Mouse (Mus musculus) hindbrain, embryonic 12.5 days (tissue): ENCODE measurements around the gene Ttyh2. TPM values are rescaled to one million over a fixed set of nuclear protein-coding genes. Genes with fewer than 3 reads are reported as not detected.
A peak's percentile ranks its signal among the peaks of the same experiment; 100 is the strongest.

Experiments used
- ATAC-seq: fragments of 200-750 bp; cut with Nextera tagmentation; 2 replicates; pipeline ENCODE4 v1.8.0; 2017; ENCODE audit warnings: moderate TSS enrichment; ENCODE audit not compliant: low FRiP score
- H3K27ac ChIP-seq: fragments of 300-500 bp; sonication (generic); 2 replicates; pipeline ENCODE4 v1.5.1; 2016; ENCODE audit warnings: mild to moderate bottlenecking
- H3K27me3 ChIP-seq: fragments of 300-500 bp; sonication (generic); 2 replicates; pipeline ENCODE4 v1.6.1; 2016; ENCODE audit warnings: mild to moderate bottlenecking
- H3K36me3 ChIP-seq: fragments of 300-500 bp; sonication (generic); 2 replicates; pipeline ENCODE4 v1.6.1; 2016; ENCODE audit warnings: mild to moderate bottlenecking
- H3K4me1 ChIP-seq: fragments of 300-500 bp; sonication (generic); 2 replicates; pipeline ENCODE4 v1.6.1; 2016
- H3K4me2 ChIP-seq: fragments of 300-500 bp; sonication (generic); replicated peaks from 2 replicates; pipeline ENCODE4 v1.6.1; 2016; ENCODE audit warnings: mild to moderate bottlenecking
- H3K4me3 ChIP-seq: fragments of 300-500 bp; sonication (generic); 2 replicates; pipeline ENCODE4 v1.5.1; 2016; ENCODE audit warnings: mild to moderate bottlenecking
- H3K9ac ChIP-seq: fragments of 300-500 bp; sonication (generic); 2 replicates; pipeline ENCODE4 v1.6.1; 2016; ENCODE audit warnings: mild to moderate bottlenecking, moderate library complexity
- H3K9me3 ChIP-seq: fragments of 300-500 bp; sonication (generic); replicated peaks from 2 replicates; pipeline ENCODE4 v1.6.1; 2016; ENCODE audit warnings: mild to moderate bottlenecking
- WGBS: fragments of 180-500 bp; shearing (Covaris S2); methylation state at CpG from one replicate; pipeline ENCODE4 v1.1.7; 2016; 5-methylcytosine and 5-hydroxymethylcytosine counted together
- polyA plus RNA-seq: library from polyadenylated mRNA; unstranded; fragments of >200 nt; fragmentation: Nextera tagmentation; extraction: Ambion mirVana; gene quantifications from 2 replicates; pipeline ENCODE4 v1.2.1, GENCODE M21; 2016

Gene Ttyh2
- polyA plus RNA-seq, 1 experiment from 2014 or later: 18.0 TPM

GRCm38 (mm10) chr11:114745134-114745533, 69.9 kb downstream of the Ttyh2 start:
- Histone ChIP-seq H3K4me1 (peaks cover 18% of the 10 kb centered on the region), H3K4me2 (peak overlapping the region; percentile 39), H3K9ac (0 out of 2 replicates have a peak overlapping the region, but pooled peaks have one; percentile 24), H3K36me3 (no peaks in the 10 kb centered on the region), H3K27ac (no peak overlapping the region), H3K4me3 (no peak overlapping the region), H3K9me3 (no peaks in the 10 kb centered on the region), H3K27me3 (peaks cover 22% of the 10 kb centered on the region)
- WGBS: 2% methylated on average over 12 of the region's 12 CpGs
- peak; percentile 8; the same call in 1 of the 2 replicates for ATAC-seq

DNA sequence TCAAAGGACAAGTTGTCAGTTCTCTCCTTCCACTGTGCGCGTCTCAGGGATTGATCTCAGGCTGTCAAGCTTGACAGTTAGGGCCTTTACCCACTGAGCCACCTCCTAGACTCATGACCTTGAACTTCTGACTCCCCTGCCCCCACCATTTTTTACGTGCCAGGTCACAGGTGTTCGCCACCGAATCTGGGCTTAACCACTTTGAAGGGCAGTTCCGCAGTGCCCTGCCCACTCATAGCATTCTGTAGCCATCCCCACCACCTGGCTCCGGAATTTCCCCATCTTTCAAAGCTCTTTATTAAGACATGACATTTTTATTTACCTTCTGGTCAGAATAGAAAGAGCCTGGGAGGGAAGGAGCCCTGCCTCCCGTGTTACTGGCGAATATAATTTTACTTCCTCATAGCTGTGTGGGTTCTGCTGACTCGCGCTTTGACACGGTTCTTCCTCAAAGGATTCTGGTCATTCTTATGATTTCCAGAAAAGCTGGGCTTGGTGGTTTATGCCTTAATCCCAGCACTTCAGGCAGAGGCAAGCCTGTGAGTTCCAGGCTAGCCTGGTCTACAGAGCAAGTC, 72.4 kb downstream of the Ttyh2 start:
- ATAC-seq: no peak

DNA sequence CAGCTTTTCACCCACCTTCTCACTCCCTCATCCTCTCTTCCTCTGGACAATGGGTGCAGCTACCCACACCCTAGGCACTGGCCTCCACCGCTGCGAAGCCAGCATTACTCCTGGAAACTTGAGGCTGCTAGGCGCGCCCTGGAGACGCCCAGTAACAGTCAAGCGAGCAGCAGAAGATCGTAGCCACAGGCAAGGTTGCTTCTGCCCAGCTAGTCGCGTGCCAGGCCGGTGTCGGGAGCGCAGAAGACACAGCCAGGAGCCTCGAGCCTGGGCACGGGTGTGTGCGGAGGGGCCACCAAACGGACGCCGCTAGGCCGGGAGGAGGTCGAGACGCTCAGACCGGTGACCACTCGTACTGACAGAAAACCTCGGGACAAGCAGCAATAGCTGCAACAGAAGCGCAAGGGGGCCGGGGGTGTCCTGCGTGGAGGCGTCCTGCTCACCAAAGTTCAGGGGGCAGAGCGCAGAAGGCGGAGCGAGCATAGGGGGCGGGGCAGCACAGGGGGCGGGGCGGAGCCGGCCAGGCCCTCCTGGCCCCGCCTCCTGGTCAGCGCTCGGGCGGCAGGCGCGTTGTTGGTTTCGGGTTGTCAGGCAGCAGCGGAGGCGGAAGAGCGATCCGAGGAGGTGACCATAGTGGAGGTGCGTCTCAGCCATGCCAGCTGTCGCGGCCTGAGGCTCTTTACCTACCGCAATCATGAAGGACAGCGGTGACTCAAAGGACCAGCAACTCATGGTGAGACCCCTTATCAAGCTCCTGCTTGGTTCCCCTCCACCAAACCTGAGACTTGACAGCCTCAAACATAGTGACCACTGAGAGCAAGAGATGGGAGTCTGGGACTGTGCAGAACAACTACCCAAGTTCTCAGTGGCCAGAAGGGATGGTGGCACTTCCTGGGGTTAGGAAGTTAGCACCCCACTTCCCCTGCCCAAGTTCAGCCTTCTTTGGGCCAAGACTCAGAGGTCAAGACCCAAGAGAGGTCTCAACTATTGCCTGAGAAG, 89.9 kb downstream of the Ttyh2 start, which contains the start of gene Kif19a:
Gene Kif19a (plus strand): TSS at position 569 of the 999 bp plus-strand sequence.
- peaks cover 14% of the 10 kb centered on the region for H3K4me1 ChIP-seq
- peak within 1 kb of the TSS; percentile 44 for H3K4me3 ChIP-seq
- H3K27me3 ChIP-seq: peaks cover 32% of the 10 kb centered on the region
- H3K4me2 ChIP-seq: peak within 1 kb of the TSS; percentile 75
- H3K9me3 ChIP-seq: no peaks in the 10 kb centered on the region
- 0 out of 2 replicates have a peak, but pooled peaks have one; percentile 40 for ATAC-seq
- no peaks in the 10 kb centered on the region for H3K36me3 ChIP-seq
- 3% methylated on average over 48 of the region's 51 CpGs for WGBS
- H3K27ac ChIP-seq: no peak within 1 kb of the TSS
- peak within 1 kb of the TSS; percentile 9 for H3K9ac ChIP-seq

More for the DNA sequence above, 72.4 kb downstream of the Ttyh2 start:
- Histone ChIP-seq H3K9me3 (no peaks in the 10 kb centered on the region), H3K4me2 (no peak overlapping the region), H3K4me1 (no peaks in the 10 kb centered on the region), H3K27ac (no peak overlapping the region), H3K4me3 (no peak overlapping the region), H3K27me3 (peaks cover 18% of the 10 kb centered on the region), H3K36me3 (no peaks in the 10 kb centered on the region), H3K9ac (no peak overlapping the region)
- 86% methylated on average over 12 of the region's 12 CpGs for WGBS

- H3K4me1 ChIP-seq: peaks cover 14% of the 10 kb centered on the region
- ATAC-seq: no peak; the same call in 1 of the 2 replicates
- H3K4me2 ChIP-seq: no peak overlapping the region
- no peaks in the 10 kb centered on the region for H3K9me3 ChIP-seq
- H3K4me3 ChIP-seq: no peak overlapping the region
- H3K9ac ChIP-seq: no peak overlapping the region
- H3K27me3 ChIP-seq: peaks cover 21% of the 10 kb centered on the region
- WGBS: 39% methylated on average over 6 of the region's 6 CpGs
- H3K36me3 ChIP-seq: no peaks in the 10 kb centered on the region
- H3K27ac ChIP-seq: peak overlapping the region; percentile 31
These were observed 94.7 kb downstream of the Ttyh2 start for GRCm38 (mm10) chr11:114769911-114770310.

Other genes with a start within 250 kb of the Ttyh2 start
- gene Rpl38, start 6.9 kb upstream of the Ttyh2 start, polyA plus RNA-seq: 787 and 856 TPM in 2 replicates
- gene Dnaic2, start 52.0 kb downstream of the Ttyh2 start, polyA plus RNA-seq: 3.3 and 4.5 TPM in 2 replicates
- gene Kif19a, start 90.0 kb downstream of the Ttyh2 start, polyA plus RNA-seq: 2.2 and 3.0 TPM in 2 replicates
- 32.2 and 37.3 TPM in 2 replicates for gene Btbd17, start 120.5 kb downstream of the Ttyh2 start, polyA plus RNA-seq
- not detected in 2 replicates for gene Gpr142, start 123.5 kb downstream of the Ttyh2 start, polyA plus RNA-seq
- gene Gprc5c, start 175.7 kb downstream of the Ttyh2 start, polyA plus RNA-seq: 29.7 and 30.0 TPM in 2 replicates
- gene Cd300a, start 214.6 kb downstream of the Ttyh2 start, polyA plus RNA-seq: 0.79 and 1.1 TPM in 2 replicates